Comparison of ENCODE assay signal across 9 mouse cellular contexts in the genomic region with DNA sequence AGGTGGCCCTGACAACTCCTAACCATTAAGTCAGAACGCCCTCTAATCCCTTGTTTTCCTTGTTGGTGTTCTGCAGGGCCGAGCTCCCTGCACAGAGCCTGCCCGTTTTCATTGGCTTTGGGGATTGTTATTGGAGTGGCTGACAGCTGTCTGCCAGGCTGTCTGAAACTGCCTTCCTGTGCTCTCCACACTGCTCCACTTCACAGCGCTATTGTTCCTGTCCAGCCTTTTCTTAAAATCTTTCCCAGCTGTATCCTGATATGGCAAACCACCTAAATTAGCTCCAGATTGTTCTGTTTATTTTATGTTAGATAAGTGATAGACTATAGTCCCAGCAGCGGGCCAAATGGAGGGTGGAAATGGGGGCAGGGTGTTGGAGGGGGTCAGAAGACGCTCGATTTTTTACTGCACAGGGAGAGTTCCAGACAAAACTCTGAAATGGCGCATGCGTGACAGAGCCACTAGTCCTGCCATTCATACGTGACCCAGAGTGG.
A peak's percentile ranks its signal among the peaks of the same experiment; 100 is the strongest.
DNase-seq lines count a peak whose midpoint lies in the region; ATAC-seq and TF ChIP-seq lines count a peak whose summit lies in the region.
"Had no signal": no experiment of that assay in that cellular context is flagged by ENCODE, and none has a peak within 500 bp of the region (broad histone marks: within the 10 kb centered on the region; RNA-seq: fewer than 3 reads in every experiment).

No protein-coding gene starts in this region.

- H3K27me3 ChIP-seq in hindbrain, postnatal 0 days (ENCODE audit: insufficient read depth, low read length) = no peaks in the 10 kb centered on the region
- no peaks in the 10 kb centered on the region for H3K27me3 ChIP-seq in midbrain, embryonic 15.5 days (replicated peaks)

- no peaks in the 10 kb centered on the region for H3K36me3 ChIP-seq in hindbrain, postnatal 0 days (ENCODE audit: insufficient read depth, low read length)
- H3K36me3 ChIP-seq in midbrain, embryonic 15.5 days (replicated peaks) = no peaks in the 10 kb centered on the region

- peak overlapping the region; percentile 6; the same call in 1 of the 2 replicates for H3K4me2 ChIP-seq in hindbrain, postnatal 0 days (ENCODE audit: low read depth, low read length)
- no peak overlapping the region for H3K4me2 ChIP-seq in midbrain, embryonic 15.5 days

- DNase-seq in cerebellum, postnatal 10 days = peak; percentile 62 to 63
- peak; percentile 63 for DNase-seq in gastrocnemius, postnatal 25 days
- peak; percentile 68 for DNase-seq in hindbrain, postnatal 0 days (ENCODE audit: low spot score)
- DNase-seq in right cerebral cortex, postnatal 4 days = no peak
- DNase-seq in left cerebral cortex, adult 2 months (ENCODE audit: extremely low spot score in 1 of 2, low spot score in 2 of 2) = no peak
- DNase-seq in urinary bladder, postnatal 14 days (ENCODE audit: low spot score) = no peak

- H3K4me3 ChIP-seq in brown adipose tissue, adult 24 weeks (ENCODE audit: insufficient read depth, low read depth, low read length) = peak overlapping the region; percentile 13; the same call in 1 of the 2 replicates
- H3K4me3 ChIP-seq in hindbrain, postnatal 0 days (ENCODE audit: low read length) = no peak overlapping the region
- H3K4me3 ChIP-seq in midbrain, embryonic 15.5 days = no peak overlapping the region
- no peak overlapping the region for H3K4me3 ChIP-seq in left cerebral cortex, adult 2 months

- H3K27ac ChIP-seq in brown adipose tissue, adult 24 weeks (replicated peaks; ENCODE audit: low read depth, low read length) = peak overlapping the region; percentile 19
- peak overlapping the region; percentile 42 for H3K27ac ChIP-seq in hindbrain, postnatal 0 days
- peak overlapping the region; percentile 73 for H3K27ac ChIP-seq in midbrain, embryonic 15.5 days
- no peak overlapping the region; the same call in 1 of the 2 replicates for H3K27ac ChIP-seq in left cerebral cortex, adult 2 months
- H3K27ac ChIP-seq: macrophage had no signal

- no peak for TF ChIP-seq CTCF in hindbrain, postnatal 0 days (IDR thresholded peaks at IDR 0.05; ENCODE audit: low read depth)
- no peak for TF ChIP-seq CTCF in left cerebral cortex, adult 2 months (IDR thresholded peaks at IDR 0.05)

- H3K9me3 ChIP-seq in hindbrain, postnatal 0 days (ENCODE audit: low read length) = no peaks in the 10 kb centered on the region
- H3K9me3 ChIP-seq in midbrain, embryonic 15.5 days = no peaks in the 10 kb centered on the region

- H3K9ac ChIP-seq in hindbrain, postnatal 0 days (replicated peaks; ENCODE audit: low read length) = no peak overlapping the region
- no peak overlapping the region for H3K9ac ChIP-seq in midbrain, embryonic 15.5 days

- ATAC-seq in hindbrain, postnatal 0 days = peak; percentile 83
- peak; percentile 94 for ATAC-seq in midbrain, embryonic 15.5 days (replicated peaks)

- H3K4me1 ChIP-seq in brown adipose tissue, adult 24 weeks (ENCODE audit: control insufficient read depth, insufficient read depth, insufficient read length, low read length) = peaks cover 18% of the 10 kb centered on the region
- peaks cover 5% of the 10 kb centered on the region; the same call in 1 of the 2 replicates for H3K4me1 ChIP-seq in hindbrain, postnatal 0 days (ENCODE audit: insufficient read depth, low read length)
- H3K4me1 ChIP-seq in midbrain, embryonic 15.5 days = peaks cover 13% of the 10 kb centered on the region

- WGBS in hindbrain, postnatal 0 days = 27% methylated on average over 10 of the region's 10 CpGs
- 13% methylated on average over 10 of the region's 10 CpGs for WGBS in midbrain, embryonic 15.5 days

- intact Hi-C loops in left cerebral cortex, adult 2 months (cut with DNase I) = no loop called here

Comparison
In these comparisons a context has a peak if more than half of its experiments do, and no peak if none do; other contexts are left out.
1. DNase-seq: peak in cerebellum, postnatal 10 days (2 of 2), gastrocnemius, postnatal 25 days (single experiment) and hindbrain, postnatal 0 days (single experiment); none in right cerebral cortex, postnatal 4 days (single experiment), left cerebral cortex, adult 2 months (0 of 2) and urinary bladder, postnatal 14 days (single experiment).